Mouse (Mus musculus) heart, adult 9 months (tissue): ENCODE measurements around the gene Msgn1.
A peak's percentile ranks its signal among the peaks of the same experiment; 100 is the strongest.

Experiments used
- DNase-seq, 2 experiments: peaks; one replicate each; pipeline ENCODE4 v3.0.0; 2022; ENCODE audit warnings: low spot score in 2 of 2

The Msgn1 gene

GRCm38 (mm10) chr12:11208872-11209271 is at the start of gene Msgn1:
Gene Msgn1 (minus strand): TSS chr12:11208972.
- DNase-seq: no peak

GRCm38 (mm10) chr12:11250322-11250721 is 41.5 kb upstream of the Msgn1 start:
- no peak for DNase-seq

- DNase-seq: no peak
Observed at GRCm38 (mm10) chr12:11247460-11247859, 38.7 kb upstream of the Msgn1 start.

GRCm38 (mm10) chr12:11235996-11236395 is 27.2 kb upstream of the Msgn1 start:
- DNase-seq: no peak

- no peak for DNase-seq
Observed at GRCm38 (mm10) chr12:11230267-11230666, 21.5 kb upstream of the Msgn1 start.

- peak; percentile 54 to 71 for DNase-seq
Observed at GRCm38 (mm10) chr12:11226529-11227268, 17.9 kb upstream of the Msgn1 start.

- no peak for DNase-seq
Observed at GRCm38 (mm10) chr12:11226123-11226522, 17.4 kb upstream of the Msgn1 start.

GRCm38 (mm10) chr12:11224722-11225121 is 15.9 kb upstream of the Msgn1 start:
- DNase-seq: no peak

- DNase-seq: no peak
Observed at GRCm38 (mm10) chr12:11223090-11223489, 14.3 kb upstream of the Msgn1 start.

- no peak for DNase-seq
Observed at GRCm38 (mm10) chr12:11222566-11222965, 13.8 kb upstream of the Msgn1 start.

GRCm38 (mm10) chr12:11221524-11222330 is 13.0 kb upstream of the Msgn1 start:
- DNase-seq: peak; percentile 33 to 39

- no peak for DNase-seq
Observed at GRCm38 (mm10) chr12:11217726-11218250, 9.0 kb upstream of the Msgn1 start.

GRCm38 (mm10) chr12:11216454-11216853 is 7.7 kb upstream of the Msgn1 start:
- DNase-seq: no peak

GRCm38 (mm10) chr12:11215555-11215954 is 6.8 kb upstream of the Msgn1 start:
- DNase-seq: no peak

- peak; percentile 33 to 56 for DNase-seq
Observed at GRCm38 (mm10) chr12:11214776-11215175, 6.0 kb upstream of the Msgn1 start.

- DNase-seq: peak; percentile 34 to 47
Observed at GRCm38 (mm10) chr12:11212881-11213280, 4.1 kb upstream of the Msgn1 start.

GRCm38 (mm10) chr12:11210361-11210760 is 1.6 kb upstream of the Msgn1 start:
- no peak for DNase-seq

GRCm38 (mm10) chr12:11209636-11210035 is 864 bp upstream of the Msgn1 start:
- no peak for DNase-seq

GRCm38 (mm10) chr12:11206321-11206720 is 2.5 kb downstream of the Msgn1 start:
- DNase-seq: no peak

GRCm38 (mm10) chr12:11203694-11204665 is 4.8 kb downstream of the Msgn1 start:
- DNase-seq: peak; percentile 89 to 90

- no peak for DNase-seq
Observed at GRCm38 (mm10) chr12:11202476-11202875, 6.3 kb downstream of the Msgn1 start.

- no peak for DNase-seq
Observed at GRCm38 (mm10) chr12:11200711-11201110, 8.1 kb downstream of the Msgn1 start.
